Mouse (Mus musculus) cerebellum, adult 9-10 months (tissue): ENCODE results near the gene Arhgef26.

Experiments used
- DNase-seq: peaks from one replicate; pipeline ENCODE4 v3.0.0; 2022

Arhgef26 gene

DNA sequence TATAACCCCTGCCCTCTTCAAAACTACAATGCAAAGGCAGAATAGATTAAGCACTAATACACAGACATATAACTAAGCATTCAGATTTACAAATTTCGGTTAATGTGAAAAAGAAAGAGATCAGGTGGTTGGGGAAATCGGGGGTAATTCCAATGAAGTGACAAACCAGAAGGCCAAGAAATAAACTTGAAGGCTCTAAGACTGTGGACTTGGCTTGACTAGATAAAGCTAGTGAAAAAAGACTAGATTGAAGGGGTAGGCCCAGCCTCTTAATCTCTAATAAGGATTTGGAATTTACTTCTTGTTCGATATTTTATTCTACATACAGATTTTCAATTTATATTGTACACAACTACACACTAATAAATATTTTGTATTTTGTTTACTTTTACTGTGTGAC, at the start of gene Arhgef26:
Gene Arhgef26 (plus strand): TSS at position 301 of the 400 bp plus-strand sequence.
- DNase-seq, result no peak

GRCm38 (mm10) chr3:62310493-62310892, 27.7 kb upstream of the Arhgef26 start:
- no peak for DNase-seq

DNA sequence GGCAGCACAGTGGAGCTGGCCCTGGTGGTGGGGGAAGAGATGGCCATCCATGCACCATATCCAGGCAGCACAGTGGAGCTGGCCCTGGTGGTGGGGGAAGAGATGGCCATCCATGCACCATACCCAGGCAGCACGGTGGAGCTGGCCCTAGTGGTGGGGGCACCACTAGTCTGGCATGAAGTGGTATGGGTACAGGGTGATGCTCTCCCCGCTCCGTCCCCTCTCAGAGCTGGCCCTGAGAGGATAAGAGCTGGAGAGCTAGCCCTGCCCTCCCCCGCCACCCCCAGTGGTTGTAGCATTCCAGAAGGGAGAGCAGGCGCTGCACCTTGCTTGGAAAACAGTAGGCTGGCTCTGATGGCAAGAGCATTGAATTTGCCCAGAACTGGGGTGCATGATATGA, 26.9 kb upstream of the Arhgef26 start:
- DNase-seq, result no peak

- no peak for DNase-seq
Observed at GRCm38 (mm10) chr3:62324708-62325107, 13.4 kb upstream of the Arhgef26 start.

DNA sequence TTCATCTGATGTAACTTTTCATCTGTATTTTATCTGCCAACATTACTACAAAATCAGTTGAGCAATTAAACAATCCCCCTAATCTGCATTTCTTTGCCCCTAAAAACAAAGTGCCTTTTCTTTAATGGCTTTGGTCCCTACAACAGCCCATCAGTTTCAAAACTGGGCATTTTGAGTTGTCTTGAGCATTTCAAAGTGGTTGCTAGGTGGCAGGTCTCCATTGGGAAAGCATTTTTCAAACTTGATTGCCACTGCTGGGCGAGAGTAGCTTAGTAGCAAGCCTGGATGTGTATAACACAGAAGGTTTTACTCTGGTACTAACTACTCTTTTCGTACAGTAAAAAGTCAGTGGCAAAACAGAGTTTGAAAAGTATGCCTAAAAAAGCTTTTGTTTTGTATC, 10.2 kb upstream of the Arhgef26 start:
- DNase-seq, result no peak

GRCm38 (mm10) chr3:62338461-62338853, 313 bp downstream of the Arhgef26 start:
- DNase-seq, result no peak

DNA sequence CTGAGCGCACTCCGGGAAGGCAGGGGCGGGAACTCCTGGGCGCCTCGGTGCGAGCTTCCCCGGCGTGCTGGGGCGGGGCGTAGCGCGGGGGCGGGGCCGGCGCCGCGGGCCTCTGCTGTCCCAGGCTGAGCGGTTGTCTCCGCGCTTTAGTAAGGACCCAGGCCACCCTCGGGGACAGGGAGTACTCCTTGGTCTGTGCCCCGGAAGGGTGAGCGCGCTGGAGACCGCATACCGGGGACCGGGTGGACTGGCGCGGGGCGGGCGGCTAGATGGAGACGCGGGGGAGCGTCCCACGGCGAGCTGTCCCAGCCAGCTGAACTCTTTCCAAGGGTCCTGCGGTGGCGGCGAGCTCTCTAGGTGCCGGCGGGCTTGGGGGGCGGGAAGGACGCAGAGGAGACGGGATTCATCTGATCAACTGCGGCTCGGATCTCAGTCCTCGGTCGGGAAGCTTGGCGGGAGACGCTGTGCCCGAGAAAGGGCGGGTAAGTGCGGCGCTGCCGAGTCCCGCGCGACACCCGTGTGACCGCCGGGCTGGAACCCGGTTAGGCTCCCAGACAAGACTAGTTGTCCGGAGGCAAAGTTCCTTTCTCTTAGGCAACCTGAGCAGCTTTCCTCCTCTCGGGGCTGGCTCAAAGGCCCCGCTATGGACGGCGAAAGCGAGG, 841 bp downstream of the Arhgef26 start:
- no peak for DNase-seq

- no peak for DNase-seq
Observed at GRCm38 (mm10) chr3:62339516-62340051, 1.4 kb downstream of the Arhgef26 start.

DNA sequence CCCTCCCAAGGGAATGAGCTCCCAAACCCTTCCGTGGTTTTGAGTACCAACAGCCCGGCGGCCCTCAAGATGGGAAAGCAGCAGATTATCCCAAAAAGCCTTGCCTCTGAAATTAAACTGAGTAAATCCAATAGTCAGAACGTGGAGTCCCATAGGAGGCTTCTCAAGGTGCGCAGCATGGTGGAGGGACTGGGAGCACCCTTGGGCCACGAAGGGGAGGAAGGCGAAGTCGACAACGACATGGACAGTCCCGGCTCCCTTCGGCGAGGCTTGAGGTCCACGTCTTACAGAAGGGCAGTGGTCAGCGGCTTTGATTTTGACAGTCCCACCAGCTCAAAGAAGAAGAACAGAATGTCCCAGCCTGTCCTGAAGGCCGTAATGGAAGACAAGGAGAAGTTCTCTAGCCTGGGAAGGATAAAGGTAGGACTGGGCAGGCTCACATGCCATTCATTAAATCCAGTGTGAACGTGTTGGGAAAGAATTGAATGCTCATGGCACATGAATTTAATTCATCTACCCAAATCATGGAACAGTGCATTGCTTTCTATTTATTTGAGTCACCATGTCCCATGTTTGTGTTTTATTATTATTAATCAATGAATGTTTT, 2.1 kb downstream of the Arhgef26 start:
- DNase-seq, result no peak

- no peak for DNase-seq
Observed at GRCm38 (mm10) chr3:62340861-62341260, 2.7 kb downstream of the Arhgef26 start.

- no peak for DNase-seq
Observed at GRCm38 (mm10) chr3:62341496-62342205, 3.5 kb downstream of the Arhgef26 start.

GRCm38 (mm10) chr3:62348514-62349217, 10.5 kb downstream of the Arhgef26 start:
- DNase-seq, result no peak

DNA sequence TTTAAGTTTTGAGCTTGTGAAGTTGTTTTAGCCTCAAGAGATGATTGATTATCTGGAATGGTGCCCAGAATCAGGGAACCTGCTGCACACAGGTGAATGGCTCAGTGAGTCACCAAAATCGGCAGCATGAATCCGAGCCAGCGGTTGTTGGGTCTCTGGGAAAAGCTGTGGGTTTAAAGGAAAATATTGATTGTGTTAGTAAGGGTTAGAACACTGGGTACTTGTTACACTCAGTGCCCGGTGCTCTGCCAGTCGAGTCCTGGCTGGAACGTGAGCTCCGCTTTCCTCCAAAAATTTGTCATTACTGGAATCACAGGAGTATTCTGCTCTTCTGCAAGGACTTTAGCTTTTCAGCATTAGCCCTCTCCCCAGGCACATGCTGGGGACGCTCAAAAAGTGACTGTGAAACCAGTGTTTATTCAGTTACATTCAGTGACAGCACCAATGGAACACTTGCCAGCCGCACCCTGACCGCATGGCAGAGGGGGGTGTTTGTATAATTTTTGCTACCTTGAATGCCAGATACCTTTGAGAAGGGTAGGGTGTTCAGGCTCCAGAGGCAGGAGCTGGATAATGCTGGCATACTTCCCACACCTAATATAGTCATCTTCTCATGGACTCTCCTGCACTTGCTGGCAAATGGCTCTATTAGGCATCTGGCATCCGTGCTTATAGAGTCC, 11.2 kb downstream of the Arhgef26 start:
- no peak for DNase-seq

- no peak for DNase-seq
Observed at GRCm38 (mm10) chr3:62352071-62352470, 13.9 kb downstream of the Arhgef26 start.

GRCm38 (mm10) chr3:62352876-62353275, 14.7 kb downstream of the Arhgef26 start:
- DNase-seq, result no peak

DNA sequence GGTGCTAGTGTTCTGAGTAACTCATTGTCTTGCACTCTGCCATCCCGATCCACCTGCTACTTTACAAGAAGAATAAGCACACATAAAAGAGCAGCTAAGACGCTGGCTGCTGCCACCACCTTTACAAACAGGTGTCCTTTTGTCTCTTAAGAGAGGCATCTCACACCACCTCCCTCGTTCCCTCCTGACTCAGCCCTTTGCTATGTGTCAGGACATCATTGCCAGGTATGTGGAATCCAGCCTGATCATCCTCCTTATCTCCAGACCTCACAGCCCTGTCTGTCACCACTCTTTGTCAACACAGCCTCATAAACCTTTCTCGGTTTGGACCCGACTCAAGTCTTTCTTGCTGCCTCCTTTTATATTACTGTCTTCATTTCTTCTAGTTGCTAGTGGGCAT, 29.7 kb downstream of the Arhgef26 start:
- DNase-seq, result no peak

DNA sequence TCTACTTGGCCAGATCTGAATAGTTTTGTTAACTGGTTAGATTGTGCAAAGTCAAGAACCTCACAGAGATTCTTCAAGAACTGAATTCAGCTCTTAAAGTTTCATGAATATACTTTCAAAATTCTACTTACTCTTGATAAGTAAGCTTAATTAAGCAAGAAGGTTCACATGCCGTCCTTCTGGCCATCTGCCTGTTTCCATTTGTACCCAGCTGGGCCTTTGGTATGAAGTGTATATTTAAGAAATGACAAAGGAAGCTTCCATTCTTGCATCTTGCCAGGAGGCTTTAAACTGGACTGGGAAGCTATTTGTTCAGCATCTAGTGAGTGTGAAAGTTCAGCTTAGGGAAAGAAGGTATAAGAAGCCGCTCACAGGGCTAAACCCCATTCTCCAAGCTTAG, 34.7 kb downstream of the Arhgef26 start:
- DNase-seq, result no peak

DNA sequence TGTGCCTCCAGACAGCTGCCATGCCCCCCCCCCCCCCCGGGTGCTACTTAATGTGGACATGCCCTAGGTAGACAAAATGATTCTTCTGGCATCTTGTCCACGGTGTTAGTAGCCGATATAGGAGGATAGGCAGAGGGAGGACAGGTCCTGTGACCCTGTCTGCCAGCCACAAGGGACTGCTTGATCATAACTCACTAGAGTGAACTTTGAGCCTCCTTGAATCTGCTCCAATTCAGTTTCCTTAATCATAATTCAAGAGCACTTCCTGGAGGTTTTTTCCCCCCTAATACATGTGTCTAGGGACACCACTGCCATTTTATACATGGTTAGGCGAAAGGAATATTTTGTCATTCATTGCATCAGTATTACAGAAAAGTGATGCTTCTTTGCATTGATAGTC, 36.2 kb downstream of the Arhgef26 start:
- DNase-seq, result no peak

DNA sequence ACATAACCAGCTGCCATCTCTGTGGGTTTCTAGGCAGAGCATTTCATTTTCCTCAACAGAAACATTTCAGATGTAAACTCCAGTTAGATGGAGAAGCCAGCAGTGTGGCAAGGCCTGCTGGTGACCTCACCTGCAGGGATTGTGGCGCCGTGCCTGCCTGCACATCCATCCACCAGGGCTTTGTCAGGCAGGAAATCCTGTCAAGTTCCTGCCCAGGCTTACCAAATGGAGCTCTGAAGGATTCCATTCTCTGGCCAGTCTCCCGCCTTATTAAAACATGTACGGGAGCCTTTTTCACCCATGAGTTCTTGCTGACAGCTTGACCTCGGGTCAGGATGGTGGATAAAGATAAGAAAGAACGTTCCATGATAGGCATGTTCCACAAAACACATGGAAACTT, 36.7 kb downstream of the Arhgef26 start:
- DNase-seq, result no peak

GRCm38 (mm10) chr3:62376719-62377118, 38.6 kb downstream of the Arhgef26 start:
- DNase-seq, result no peak

GRCm38 (mm10) chr3:62379946-62380345, 41.8 kb downstream of the Arhgef26 start:
- no peak for DNase-seq

GRCm38 (mm10) chr3:62380420-62380819, 42.3 kb downstream of the Arhgef26 start:
- DNase-seq, result no peak

- DNase-seq, result no peak
Observed at GRCm38 (mm10) chr3:62382853-62383252, 44.7 kb downstream of the Arhgef26 start.
